Comparison of ENCODE assay signal across 8 mouse cellular contexts in genomic region chr13:46975031-46975551, GRCm38 (mm10). TPM values are rescaled to one million over a fixed set of nuclear protein-coding genes. Genes with fewer than 3 reads are reported as not detected.
DNase-seq lines count a peak whose midpoint lies in the region; ATAC-seq lines count a peak whose summit lies in the region.

No protein-coding gene starts in this region.

- peak; percentile 95 for ATAC-seq in forebrain, embryonic 11.5 days (replicated peaks; ENCODE audit: low FRiP score)
- ATAC-seq in liver, embryonic 13.5 days (ENCODE audit: low read depth): no peak

- peak overlapping the region; percentile 26; the same call in 1 of the 2 replicates for H3K27ac ChIP-seq in forebrain, embryonic 11.5 days (ENCODE audit: low read depth, low read length)
- H3K27ac ChIP-seq in liver, embryonic 13.5 days: no peak overlapping the region

- no peaks in the 10 kb centered on the region for H3K27me3 ChIP-seq in forebrain, embryonic 11.5 days (ENCODE audit: control insufficient read depth, insufficient read depth, low read length)
- H3K27me3 ChIP-seq in liver, embryonic 13.5 days: no peaks in the 10 kb centered on the region

- no peaks in the 10 kb centered on the region for H3K36me3 ChIP-seq in forebrain, embryonic 11.5 days (ENCODE audit: control insufficient read depth, insufficient read depth, low read length)
- no peaks in the 10 kb centered on the region for H3K36me3 ChIP-seq in liver, embryonic 13.5 days

- no peaks in the 10 kb centered on the region; the same call in 1 of the 2 replicates for H3K4me1 ChIP-seq in forebrain, embryonic 11.5 days (replicated peaks; ENCODE audit: control insufficient read depth, insufficient read depth, low read length)
- H3K4me1 ChIP-seq in liver, embryonic 13.5 days (replicated peaks): peaks cover 12% of the 10 kb centered on the region

- H3K9me3 ChIP-seq in forebrain, embryonic 11.5 days (ENCODE audit: control insufficient read depth, low read length): no peaks in the 10 kb centered on the region
- no peaks in the 10 kb centered on the region for H3K9me3 ChIP-seq in liver, embryonic 13.5 days (replicated peaks)

- peak overlapping the region; percentile 29 for H3K4me2 ChIP-seq in forebrain, embryonic 11.5 days (ENCODE audit: low read depth, low read length, severe bottlenecking)
- peak overlapping the region; percentile 36 for H3K4me2 ChIP-seq in liver, embryonic 13.5 days

- peak; percentile 31 for DNase-seq in lung, postnatal 36 days
- no peak for DNase-seq in lung, postnatal 4 days
- peak; percentile 79 for DNase-seq in forebrain, embryonic 11.5 days (ENCODE audit: low spot score)
- DNase-seq in liver, embryonic 13.5 days: no peak
- peak; percentile 4 for DNase-seq in retina, postnatal 7 days (ENCODE audit: low read depth, low spot score)
- DNase-seq in right cerebral cortex, postnatal 25 days: no peak
- no peak for DNase-seq in MN1 (ENCODE audit: low spot score)
- no peak for DNase-seq in urinary bladder, postnatal 4 days (ENCODE audit: low spot score in 2 of 2)

- 18% methylated on average over 14 of the region's 14 CpGs for WGBS in forebrain, embryonic 11.5 days
- 41% methylated on average over 14 of the region's 14 CpGs for WGBS in liver, embryonic 13.5 days (ENCODE audit: insufficient replicate concordance)

- H3K4me3 ChIP-seq in forebrain, embryonic 11.5 days (ENCODE audit: low read depth, low read length): peak overlapping the region; percentile 13
- H3K4me3 ChIP-seq in liver, embryonic 13.5 days (replicated peaks): peak overlapping the region; percentile 14; the same call in 1 of the 2 replicates

- peak overlapping the region; percentile 1; the same call in 1 of the 2 replicates for H3K9ac ChIP-seq in forebrain, embryonic 11.5 days (ENCODE audit: low read length)
- no peak overlapping the region for H3K9ac ChIP-seq in liver, embryonic 13.5 days

RNA-seq across cellular contexts. Expression of gene Nhlrc1, which starts 39.6 kb away (rescaled TPM):
- 5.3 and 6.9 TPM in 2 replicates for polyA plus RNA-seq in forebrain, embryonic 11.5 days (2014; fragmentation: Nextera tagmentation; extraction: Ambion mirVana)
- 0.63 and 0.73 TPM in 2 replicates for polyA plus RNA-seq in liver, embryonic 13.5 days (2015; fragmentation: Nextera tagmentation; extraction: Ambion mirVana)

RNA-seq across cellular contexts. Expression of gene Kif13a, which starts 45.4 kb away (rescaled TPM):
- polyA plus RNA-seq in forebrain, embryonic 11.5 days (2014; fragmentation: Nextera tagmentation; extraction: Ambion mirVana): 21.6 and 23.1 TPM in 2 replicates
- 2.3 and 2.5 TPM in 2 replicates for polyA plus RNA-seq in liver, embryonic 13.5 days (2015; fragmentation: Nextera tagmentation; extraction: Ambion mirVana)

Comparison
In these comparisons a context has a peak if more than half of its experiments do, and no peak if none do; other contexts are left out.
1. DNase-seq: peak in lung, postnatal 36 days (single experiment), forebrain, embryonic 11.5 days (single experiment) and retina, postnatal 7 days (single experiment); none in lung, postnatal 4 days (0 of 2), liver, embryonic 13.5 days (single experiment), right cerebral cortex, postnatal 25 days (single experiment), MN1 (single experiment) and urinary bladder, postnatal 4 days (0 of 2).